Mouse (Mus musculus) liver, embryonic 15.5 days (tissue): ENCODE data around the gene Gm10961. TPM values are rescaled to one million over a fixed set of nuclear protein-coding genes. Genes with fewer than 3 reads are reported as not detected.
A peak's percentile ranks its signal among the peaks of the same experiment; 100 is the strongest.

Experiments used
- ATAC-seq: fragments of 200-750 bp; cut with Nextera tagmentation; 2 replicates; pipeline ENCODE4 v1.8.0; 2017; ENCODE audit warnings: moderate number of reproducible peaks, mild to moderate bottlenecking, moderate library complexity; ENCODE audit not compliant: insufficient read depth
- H3K27ac ChIP-seq: fragments of 300-500 bp; sonication (generic); replicated peaks from 2 replicates; pipeline ENCODE4 v1.5.1; 2015; ENCODE audit warnings: mild to moderate bottlenecking, inconsistent platforms
- H3K27me3 ChIP-seq: fragments of 300-500 bp; sonication (generic); 2 replicates; pipeline ENCODE4 v1.6.1; 2015; ENCODE audit warnings: mild to moderate bottlenecking, inconsistent platforms
- H3K36me3 ChIP-seq: fragments of 300-500 bp; sonication (generic); replicated peaks from 2 replicates; pipeline ENCODE4 v1.6.1; 2015; ENCODE audit warnings: moderate library complexity, mild to moderate bottlenecking, inconsistent platforms
- H3K4me1 ChIP-seq: fragments of 300-500 bp; sonication (generic); replicated peaks from 2 replicates; pipeline ENCODE4 v1.6.1; 2015; ENCODE audit warnings: inconsistent platforms
- H3K4me2 ChIP-seq: fragments of 300-500 bp; sonication (generic); 2 replicates; pipeline ENCODE4 v1.6.1; 2015; ENCODE audit warnings: moderate library complexity, mild to moderate bottlenecking, inconsistent platforms
- H3K4me3 ChIP-seq: fragments of 300-500 bp; sonication (generic); replicated peaks from 2 replicates; pipeline ENCODE4 v1.5.1; 2015; ENCODE audit warnings: mild to moderate bottlenecking, inconsistent platforms
- H3K9ac ChIP-seq: fragments of 300-500 bp; sonication (generic); 2 replicates; pipeline ENCODE4 v1.6.1; 2015; ENCODE audit warnings: moderate library complexity, mild to moderate bottlenecking, inconsistent platforms
- H3K9me3 ChIP-seq: fragments of 300-500 bp; sonication (generic); replicated peaks from 2 replicates; pipeline ENCODE4 v1.6.1; 2016; ENCODE audit warnings: inconsistent platforms
- WGBS: fragments of 180-500 bp; shearing (Covaris S2); methylation state at CpG from one replicate; pipeline ENCODE4 v1.1.7; 2015; ENCODE audit warnings: mixed read lengths; ENCODE audit not compliant: insufficient replicate concordance; 5-methylcytosine and 5-hydroxymethylcytosine counted together
- polyA plus RNA-seq: library from polyadenylated mRNA; unstranded; fragments of >200 nt; fragmentation: Nextera tagmentation; extraction: Ambion mirVana; gene quantifications from 2 replicates; pipeline ENCODE4 v1.2.1, GENCODE M21; 2015

Gene Gm10961
- polyA plus RNA-seq: not detected in 2 replicates

DNA sequence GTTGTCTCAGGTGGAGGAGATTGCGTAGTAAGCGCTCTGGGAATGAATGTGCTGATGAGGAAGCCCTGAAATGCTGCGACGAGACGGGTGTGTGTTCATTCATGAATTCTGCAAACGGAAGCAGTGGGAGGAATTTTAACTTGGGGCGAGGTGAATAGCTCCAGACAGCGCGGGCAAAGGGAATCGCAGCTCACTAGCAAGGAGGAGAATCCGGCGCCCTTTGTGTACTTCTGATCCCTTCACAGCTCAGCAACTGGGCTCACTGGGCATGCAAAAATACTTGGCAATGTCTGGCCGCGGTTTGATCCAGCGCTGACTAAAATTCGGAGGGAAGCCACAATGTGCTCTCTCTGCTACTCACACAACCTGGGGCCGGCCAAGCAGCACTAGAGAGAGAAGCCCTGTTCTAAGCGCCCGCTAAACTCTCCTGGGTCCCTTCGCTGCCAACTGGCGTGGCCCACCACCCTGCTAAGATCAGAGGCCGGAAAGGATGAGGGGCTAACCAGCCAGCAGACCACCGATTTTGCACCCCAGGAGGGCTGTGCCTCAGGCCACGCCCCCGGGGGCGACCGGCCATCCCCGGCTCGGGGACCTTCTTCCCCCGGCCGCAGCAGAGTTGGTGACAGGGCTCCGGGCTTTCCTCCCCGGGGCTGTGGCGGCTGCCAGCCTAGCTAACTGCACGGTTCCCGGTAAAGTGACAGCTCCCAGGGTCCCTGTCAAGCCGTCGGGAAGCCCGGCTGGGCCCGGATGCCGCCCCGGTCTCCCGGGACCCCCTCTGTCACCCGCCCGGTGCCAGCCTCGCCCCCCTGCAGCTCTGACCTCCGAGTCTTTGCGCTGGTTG, at the start of gene Gm10961:
Gene Gm10961 (plus strand): TSS at position 641 of the 841 bp plus-strand sequence.
- H3K27ac ChIP-seq: peak within 1 kb of the TSS; percentile 75
- peak within 1 kb of the TSS; percentile 91 for H3K9ac ChIP-seq
- peaks cover 20% of the 10 kb centered on the region for H3K4me1 ChIP-seq
- WGBS: 1% methylated on average over 48 of the region's 48 CpGs
- peak; percentile 60 for ATAC-seq
- no peaks in the 10 kb centered on the region for H3K27me3 ChIP-seq
- H3K4me2 ChIP-seq: peak within 1 kb of the TSS; percentile 90
- peak within 1 kb of the TSS; percentile 96 for H3K4me3 ChIP-seq
- no peaks in the 10 kb centered on the region for H3K9me3 ChIP-seq
- peaks cover 14% of the 10 kb centered on the region for H3K36me3 ChIP-seq

DNA sequence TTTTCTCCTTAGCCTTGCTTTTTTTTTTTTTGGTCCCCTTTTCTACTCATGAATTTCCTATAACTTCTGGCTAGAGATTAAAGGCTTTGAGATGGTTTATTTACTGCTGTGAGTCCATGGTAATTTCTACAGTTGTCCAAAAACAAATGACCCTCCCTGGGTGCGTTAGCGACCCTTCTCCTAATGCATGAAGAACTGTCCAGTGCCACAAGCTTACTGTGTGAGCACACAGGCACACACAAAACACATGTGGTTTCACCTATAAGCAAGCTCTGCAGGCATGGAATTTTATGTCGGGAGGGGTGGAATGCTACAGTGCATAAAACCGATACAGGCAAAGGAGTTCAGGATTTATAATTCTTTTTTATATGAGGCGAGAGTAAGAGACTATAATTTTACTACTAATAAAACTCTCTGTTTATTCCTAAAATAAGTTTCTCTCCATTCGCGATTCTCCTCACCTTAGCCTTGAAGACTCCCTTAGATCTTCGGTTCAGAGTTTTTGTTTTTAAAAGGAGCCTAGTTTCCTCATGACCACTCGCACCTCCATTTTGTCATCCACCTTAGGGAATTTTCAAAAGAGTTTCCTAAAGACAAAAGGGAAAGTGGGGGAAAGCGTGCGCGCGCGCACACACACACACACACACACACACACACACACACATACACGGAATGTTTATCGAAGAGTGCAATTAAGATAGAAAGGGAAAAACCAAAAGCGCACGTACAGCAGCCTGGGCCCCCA, 48.8 kb upstream of the Gm10961 start:
- Histone ChIP-seq H3K9me3 (no peaks in the 10 kb centered on the region), H3K4me3 (peak overlapping the region; percentile 17; the same call in 1 of the 2 replicates), H3K36me3 (no peaks in the 10 kb centered on the region), H3K27ac (no peak overlapping the region), H3K9ac (no peak overlapping the region), H3K4me2 (peak overlapping the region; percentile 39), H3K27me3 (peaks cover 92% of the 10 kb centered on the region), H3K4me1 (peaks cover 12% of the 10 kb centered on the region)
- 3% methylated on average over 18 of the region's 18 CpGs for WGBS
- no peak for ATAC-seq

DNA sequence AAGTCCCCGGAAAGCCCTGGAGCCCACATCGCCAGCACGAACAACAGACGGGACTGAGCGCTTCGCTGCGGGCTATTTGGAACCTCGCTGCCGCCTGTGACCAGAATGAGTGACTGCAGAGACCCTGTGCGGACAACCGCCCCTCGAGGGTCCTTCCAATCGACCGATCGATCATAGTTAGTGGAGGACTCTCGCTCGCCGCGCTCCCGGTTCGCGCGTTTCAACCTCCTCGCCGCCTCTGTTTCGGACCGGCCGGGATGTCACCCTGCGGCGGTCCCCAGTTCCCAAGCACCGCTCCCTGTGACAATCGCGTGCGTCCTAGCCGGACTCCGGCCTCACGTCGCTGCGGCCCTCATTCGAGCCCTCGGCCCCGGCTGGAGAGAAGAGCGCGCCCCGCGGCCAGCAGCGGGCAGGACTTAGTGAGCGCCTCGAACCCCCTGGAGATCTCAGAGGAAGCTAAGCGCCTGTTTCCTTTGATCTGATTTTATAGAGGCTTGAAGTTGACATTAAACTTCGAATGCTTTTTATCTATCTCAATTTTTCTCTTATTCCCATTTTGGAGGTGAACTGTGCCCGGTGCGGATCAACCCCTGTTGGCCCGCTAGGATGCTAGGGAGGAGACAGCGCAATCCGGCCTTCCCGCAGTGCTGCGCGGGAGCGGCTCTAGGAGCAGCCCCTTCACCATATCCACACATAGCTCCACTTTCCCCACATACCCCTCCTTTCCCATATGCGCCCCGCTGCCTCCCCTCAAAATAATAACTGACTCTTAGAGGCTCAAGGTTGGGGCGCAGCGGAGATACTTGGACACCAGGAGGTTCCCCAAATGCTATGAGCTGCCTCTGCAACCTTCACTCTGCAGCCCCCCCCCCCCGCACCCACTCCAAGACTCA, 48.0 kb upstream of the Gm10961 start:
- Histone ChIP-seq H3K4me1 (peaks cover 4% of the 10 kb centered on the region), H3K9me3 (no peaks in the 10 kb centered on the region), H3K9ac (no peak overlapping the region), H3K27me3 (peaks cover 99% of the 10 kb centered on the region), H3K4me3 (peak overlapping the region; percentile 17), H3K36me3 (no peaks in the 10 kb centered on the region), H3K27ac (no peak overlapping the region), H3K4me2 (peak overlapping the region; percentile 39)
- WGBS: 2% methylated on average over 65 of the region's 65 CpGs
- ATAC-seq: no peak

DNA sequence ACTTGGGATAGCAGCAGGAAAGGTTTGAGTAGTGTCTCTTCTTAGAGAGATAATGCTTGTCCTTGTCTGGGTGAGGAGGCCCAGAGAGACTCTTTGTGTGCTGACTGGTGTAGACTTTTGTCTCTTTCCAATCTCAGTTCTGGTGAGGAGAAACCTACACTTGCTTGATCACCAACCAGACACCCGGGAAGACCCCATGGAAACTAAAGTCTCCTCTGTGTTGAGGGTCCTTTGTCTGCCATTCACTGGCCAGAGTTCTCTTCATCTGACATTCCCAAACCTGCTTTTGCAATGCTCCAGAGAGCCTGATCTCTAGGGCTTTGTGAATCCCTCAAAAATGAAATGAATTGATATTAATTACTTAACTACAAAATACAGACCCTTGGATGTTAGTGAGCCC, 47.2 kb upstream of the Gm10961 start:
- Histone ChIP-seq H3K4me3 (no peak overlapping the region), H3K4me2 (no peak overlapping the region), H3K4me1 (no peaks in the 10 kb centered on the region), H3K27me3 (peaks cover 100% of the 10 kb centered on the region), H3K9me3 (no peaks in the 10 kb centered on the region), H3K9ac (no peak overlapping the region), H3K27ac (no peak overlapping the region), H3K36me3 (no peaks in the 10 kb centered on the region)
- no peak for ATAC-seq
- 15% methylated on average over 1 of the region's 1 CpGs for WGBS

DNA sequence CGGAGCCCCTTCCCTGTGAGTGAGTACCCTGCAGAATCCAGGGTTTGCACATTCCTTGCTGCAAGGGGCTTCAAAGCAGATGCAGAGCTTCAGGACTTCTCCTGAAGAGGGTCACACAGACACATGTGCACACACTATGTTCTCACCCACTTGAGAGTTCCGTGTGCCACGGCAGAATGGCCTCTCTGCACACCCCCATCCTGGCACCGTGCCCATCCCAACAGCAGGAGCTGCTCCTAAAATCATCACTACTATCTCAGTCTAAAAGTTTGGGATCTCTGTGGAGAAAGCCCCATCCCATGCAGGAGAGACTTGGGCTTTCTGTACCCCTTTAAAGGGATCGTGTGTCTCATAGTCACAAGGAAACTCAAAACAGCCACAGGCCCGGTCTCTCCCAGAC, 44.6 kb upstream of the Gm10961 start:
- WGBS: 60% methylated on average over 6 of the region's 6 CpGs
- Histone ChIP-seq H3K9ac (no peak overlapping the region), H3K4me1 (no peaks in the 10 kb centered on the region), H3K27me3 (peaks cover 98% of the 10 kb centered on the region), H3K27ac (no peak overlapping the region), H3K9me3 (no peaks in the 10 kb centered on the region), H3K4me3 (no peak overlapping the region), H3K4me2 (no peak overlapping the region), H3K36me3 (no peaks in the 10 kb centered on the region)
- ATAC-seq: no peak

DNA sequence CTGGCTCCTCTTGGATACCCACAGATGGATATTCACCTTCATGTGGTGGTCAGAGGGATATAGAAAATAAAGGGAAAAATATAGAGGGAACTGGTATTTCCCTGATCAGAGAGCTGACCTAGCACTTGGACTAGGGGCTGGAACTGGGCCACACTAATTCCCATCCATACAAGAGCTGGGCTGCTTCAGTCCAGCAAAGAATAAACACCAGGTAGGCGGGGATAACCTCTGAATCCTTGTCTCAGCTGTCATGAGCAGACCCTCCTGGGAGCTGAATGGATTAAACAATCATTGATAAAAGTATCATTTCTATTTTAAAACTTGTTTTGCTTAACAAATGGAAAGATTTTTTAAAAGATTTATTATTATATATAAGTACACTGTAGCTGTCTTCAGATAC, 39.5 kb upstream of the Gm10961 start:
- Histone ChIP-seq H3K4me1 (0 out of 2 replicates have a peak, but pooled peaks cover 10% of the 10 kb centered on the region), H3K27me3 (peaks cover 98% of the 10 kb centered on the region), H3K4me3 (no peak overlapping the region), H3K9ac (no peak overlapping the region), H3K4me2 (no peak overlapping the region), H3K9me3 (no peaks in the 10 kb centered on the region), H3K27ac (no peak overlapping the region), H3K36me3 (no peaks in the 10 kb centered on the region)
- ATAC-seq: no peak
- 33% methylated on average over 1 of the region's 1 CpGs for WGBS

DNA sequence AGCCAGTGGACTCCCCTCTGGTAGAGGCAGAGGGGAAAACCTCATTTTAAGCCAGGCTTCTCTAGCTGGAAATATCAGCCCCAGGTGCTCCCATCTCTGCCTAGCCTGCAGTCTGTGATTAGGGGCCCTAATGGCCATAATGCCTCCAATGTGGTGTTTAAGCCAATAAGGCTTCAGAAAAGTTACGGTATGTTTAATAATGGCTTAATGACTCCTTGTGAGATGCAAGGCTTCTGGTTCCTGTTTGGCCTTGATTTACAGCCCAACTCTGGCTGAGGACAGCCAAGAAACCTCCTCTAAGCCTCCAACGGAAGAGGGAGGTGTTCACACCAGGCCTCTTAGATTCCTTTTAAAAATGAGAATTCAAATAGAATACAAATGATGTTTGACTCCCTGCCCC, 37.5 kb upstream of the Gm10961 start:
- H3K4me2 ChIP-seq: no peak overlapping the region
- no peaks in the 10 kb centered on the region for H3K36me3 ChIP-seq
- H3K9me3 ChIP-seq: no peaks in the 10 kb centered on the region
- H3K4me3 ChIP-seq: no peak overlapping the region
- 19% methylated on average over 2 of the region's 2 CpGs for whole genome bisulfite sequencing
- no peak for ATAC-seq
- no peak overlapping the region for H3K27ac ChIP-seq
- H3K27me3 ChIP-seq: peaks cover 98% of the 10 kb centered on the region
- 0 out of 2 replicates have a peak, but pooled peaks cover 11% of the 10 kb centered on the region for H3K4me1 ChIP-seq
- no peak overlapping the region for H3K9ac ChIP-seq

DNA sequence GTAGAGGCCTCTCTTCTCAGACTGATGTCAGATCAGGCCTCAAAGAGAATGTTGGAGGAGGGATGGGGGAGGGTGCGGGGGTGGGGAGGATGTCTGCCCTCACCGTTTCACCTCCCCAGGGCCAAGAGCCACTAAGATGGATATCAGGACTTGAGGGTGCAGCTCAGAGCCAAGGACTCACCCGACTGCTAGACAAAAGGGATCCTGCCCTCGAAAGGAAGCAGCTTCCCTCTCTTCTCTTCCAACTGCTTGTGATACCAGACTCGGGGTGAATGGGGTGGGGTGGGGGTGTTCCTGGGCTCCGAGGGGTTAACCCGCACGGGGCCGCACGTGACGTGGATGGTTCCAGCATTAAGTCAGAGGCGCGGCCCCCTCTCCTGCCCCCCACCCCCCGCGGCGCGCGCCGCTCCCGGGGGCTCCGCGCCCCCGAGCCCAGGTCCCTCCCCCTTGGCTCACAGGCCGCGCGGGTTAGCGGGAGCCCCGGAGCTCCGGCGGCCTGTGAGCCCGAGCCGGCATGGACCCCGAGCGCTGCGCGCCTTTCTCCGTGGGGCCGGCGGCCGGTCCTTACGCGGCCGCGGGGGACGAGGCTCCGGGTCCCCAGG, 36.4 kb upstream of the Gm10961 start, which contains the start of gene Alx3:
Gene Alx3 (plus strand): TSS at position 370 of the 602 bp plus-strand sequence.
- no peak for ATAC-seq
- Histone ChIP-seq H3K4me1 (0 out of 2 replicates have a peak, but pooled peaks cover 11% of the 10 kb centered on the region), H3K36me3 (no peaks in the 10 kb centered on the region), H3K9ac (no peak within 1 kb of the TSS), H3K9me3 (no peaks in the 10 kb centered on the region), H3K27ac (no peak within 1 kb of the TSS), H3K4me3 (peak within 1 kb of the TSS; percentile 29), H3K27me3 (peaks cover 98% of the 10 kb centered on the region), H3K4me2 (peak within 1 kb of the TSS; percentile 49)
- WGBS: 2% methylated on average over 46 of the region's 46 CpGs

DNA sequence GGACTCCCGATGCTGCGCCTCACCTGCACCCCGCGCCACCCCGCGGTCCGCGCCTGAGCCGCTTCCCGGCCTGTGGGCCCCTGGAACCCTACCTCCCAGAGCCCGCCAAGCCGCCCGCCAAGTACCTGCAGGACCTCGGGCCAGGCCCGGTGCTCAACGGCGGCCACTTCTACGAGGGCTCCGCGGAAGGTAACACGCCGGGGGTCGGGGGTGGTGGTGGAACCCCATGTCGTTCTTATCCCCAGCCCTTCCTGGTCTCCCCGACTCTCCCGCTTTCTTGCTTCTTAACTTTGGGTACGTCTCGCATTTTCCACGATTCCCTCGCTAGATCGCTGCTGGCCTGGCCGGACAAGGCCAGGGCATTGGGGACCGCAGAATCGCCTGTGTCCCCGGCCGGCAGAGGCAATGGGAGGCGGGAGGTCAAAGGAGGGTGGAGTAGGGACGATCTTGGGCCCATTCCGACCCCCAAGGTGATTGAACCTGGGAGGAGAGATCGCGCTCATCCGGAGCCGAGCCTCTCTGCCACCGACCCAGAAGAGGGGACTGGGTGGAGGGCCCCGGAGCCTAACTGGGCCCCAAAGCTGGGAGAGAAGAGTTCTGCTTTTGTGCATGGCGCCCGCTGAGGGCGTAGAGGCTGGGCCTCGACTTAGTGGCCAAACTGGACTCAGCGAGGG, 35.7 kb upstream of the Gm10961 start:
- no peak overlapping the region for H3K27ac ChIP-seq
- H3K36me3 ChIP-seq: no peaks in the 10 kb centered on the region
- peak overlapping the region; percentile 29 for H3K4me3 ChIP-seq
- 1% methylated on average over 50 of the region's 50 CpGs for WGBS
- no peaks in the 10 kb centered on the region for H3K9me3 ChIP-seq
- 0 out of 2 replicates have a peak, but pooled peaks cover 11% of the 10 kb centered on the region for H3K4me1 ChIP-seq
- H3K9ac ChIP-seq: no peak overlapping the region
- no peak for ATAC-seq
- H3K27me3 ChIP-seq: peaks cover 98% of the 10 kb centered on the region
- H3K4me2 ChIP-seq: peak overlapping the region; percentile 49
